Mouse (Mus musculus) frontal cortex, adult (tissue): ENCODE measurements around the gene Tbkbp1.

Experiments
- ATAC-seq: cut with Nextera tagmentation; 2 replicates; pipeline ENCODE4 v1.9.2; 2017; ENCODE audit warnings: mild to moderate bottlenecking, moderate library complexity, mixed read lengths; ENCODE audit not compliant: low TSS enrichment

The Tbkbp1 gene

DNA sequence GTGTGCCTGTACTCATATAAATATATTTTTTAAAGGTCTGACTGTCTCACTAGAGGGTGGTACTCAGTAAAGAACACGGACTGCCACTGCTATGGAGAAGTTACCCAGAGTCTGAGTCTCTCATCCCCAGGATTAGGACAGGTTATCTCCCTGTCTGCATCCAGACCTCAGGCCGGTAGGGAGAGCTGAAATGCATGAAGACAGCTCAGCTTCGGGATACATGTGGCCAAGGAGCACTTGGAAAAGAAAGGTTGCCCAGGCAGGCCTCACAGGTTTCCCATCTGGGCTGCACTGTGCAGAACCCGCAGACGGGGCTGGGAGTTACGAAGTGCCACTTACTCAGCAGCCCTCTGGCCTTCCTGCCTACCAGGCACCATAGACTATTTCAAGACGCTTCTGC, 5.7 kb upstream of the Tbkbp1 start:
- ATAC-seq = no peak

DNA sequence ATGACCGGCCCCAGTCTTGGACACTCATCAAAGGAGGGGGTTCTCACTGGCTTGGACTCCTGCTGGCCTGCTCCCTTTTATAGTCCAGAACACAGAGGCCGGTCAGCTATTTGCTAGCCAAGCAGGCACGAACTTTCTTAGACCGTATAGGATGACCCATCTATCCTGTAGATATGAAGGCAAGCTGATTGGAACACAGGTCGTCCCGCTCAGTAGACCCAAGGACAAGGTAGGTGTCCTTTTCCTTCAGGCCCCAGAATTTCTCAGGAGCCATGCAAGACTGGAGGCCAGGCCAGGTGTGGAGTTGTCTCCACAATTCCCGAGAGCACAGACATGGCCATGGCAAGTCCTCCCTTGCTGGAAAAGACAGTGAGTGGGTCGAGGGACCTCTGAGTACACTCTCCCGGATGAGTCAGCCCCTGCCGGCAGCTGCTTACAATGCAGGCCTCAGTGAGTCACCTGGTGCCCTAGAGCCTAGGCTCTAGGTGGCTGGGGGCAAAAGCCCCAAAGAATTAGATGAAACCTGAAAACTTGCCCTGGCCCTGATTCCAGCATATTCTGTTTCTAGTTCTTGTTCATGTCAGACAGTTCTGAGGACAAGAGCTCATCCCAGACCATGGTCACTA, 1.5 kb upstream of the Tbkbp1 start:
- no peak for ATAC-seq

DNA sequence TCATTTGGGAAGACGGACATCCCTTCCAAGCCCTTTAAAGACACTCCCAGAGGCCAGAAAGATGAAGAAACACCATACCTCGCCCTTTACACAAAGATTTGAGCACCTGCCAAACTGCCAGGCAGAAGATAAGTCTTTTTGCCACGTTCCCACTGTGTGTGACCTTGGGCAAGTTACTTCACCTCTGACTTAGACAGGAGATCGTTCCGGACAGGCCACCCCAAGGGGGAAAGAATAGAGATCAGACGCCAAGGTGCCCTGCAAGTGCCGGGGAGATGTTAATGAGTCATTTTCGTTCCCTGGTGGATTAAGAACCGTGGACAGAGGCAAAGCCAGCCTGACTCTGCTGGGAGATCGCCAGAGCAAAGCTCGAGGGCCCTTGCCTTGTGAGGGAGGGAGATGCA, 730 bp upstream of the Tbkbp1 start:
- ATAC-seq = no peak

DNA sequence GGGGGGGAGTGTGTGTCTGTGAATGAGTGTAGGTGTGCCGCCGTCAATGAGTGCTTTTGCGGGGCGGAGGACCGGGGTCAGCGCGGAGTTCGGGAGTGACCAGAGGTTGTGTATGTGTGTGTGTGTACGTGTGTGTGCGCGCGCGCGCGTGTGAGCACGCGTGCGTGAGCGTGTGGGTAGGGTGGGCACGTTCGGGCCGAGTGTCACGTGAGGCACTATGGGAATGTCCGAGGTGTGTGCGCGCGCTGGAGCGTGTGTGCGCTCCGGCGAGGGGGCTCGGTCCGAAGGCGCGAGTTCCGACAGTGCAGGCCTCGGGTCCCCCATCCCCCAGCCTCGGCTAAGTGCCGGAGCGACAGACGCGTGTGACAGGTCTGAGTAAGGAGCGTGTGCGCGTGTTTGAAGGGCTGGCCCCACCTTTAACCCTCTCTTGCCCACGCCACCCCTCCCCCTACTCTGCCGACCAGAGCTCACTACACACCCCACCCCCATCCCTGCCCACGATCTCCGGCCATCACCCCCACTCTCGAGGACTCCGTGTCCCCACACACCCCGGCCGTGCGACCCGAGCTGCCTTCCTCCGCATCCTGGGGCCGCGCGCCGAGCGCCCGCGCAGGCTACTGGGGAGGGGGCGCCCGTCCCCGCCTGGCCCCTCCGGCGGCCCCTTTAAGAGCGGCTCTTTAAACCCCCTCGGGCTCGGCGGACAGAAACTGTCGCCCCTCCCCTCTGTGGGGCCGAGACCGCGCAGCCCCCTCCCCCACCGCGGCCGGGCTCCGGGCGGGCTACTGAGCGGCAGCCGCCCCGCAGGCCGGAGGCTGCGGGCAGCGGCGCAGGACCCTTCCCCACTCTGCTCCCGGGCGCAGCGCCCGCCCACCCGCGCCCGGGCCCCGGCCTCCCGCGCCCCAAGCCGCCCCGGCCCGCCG, 624 bp downstream of the Tbkbp1 start:
- peak; percentile 25; the same call in 1 of the 2 replicates for ATAC-seq

DNA sequence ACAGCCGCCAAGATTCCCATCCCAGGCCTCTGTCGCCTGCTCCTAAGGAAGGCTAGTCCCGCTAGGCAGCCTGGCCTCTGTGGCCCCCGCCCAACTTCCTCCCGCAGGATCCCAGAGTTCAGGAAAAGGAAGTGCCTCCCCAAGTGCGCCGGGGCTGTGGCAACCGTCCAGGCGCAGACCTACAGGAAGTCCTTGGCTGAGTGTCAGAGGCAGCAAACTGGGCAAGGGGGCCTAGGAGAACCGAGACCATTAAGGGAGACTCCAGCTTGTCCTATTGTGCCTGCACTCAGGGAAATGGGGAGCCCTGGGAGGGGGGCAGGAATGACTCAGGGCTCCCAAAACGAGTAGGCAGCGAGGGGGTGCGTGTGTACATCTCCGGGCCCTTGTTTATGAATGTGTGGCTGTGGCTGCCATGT, 1.3 kb downstream of the Tbkbp1 start:
- peak; percentile 17; the same call in 1 of the 2 replicates for ATAC-seq

DNA sequence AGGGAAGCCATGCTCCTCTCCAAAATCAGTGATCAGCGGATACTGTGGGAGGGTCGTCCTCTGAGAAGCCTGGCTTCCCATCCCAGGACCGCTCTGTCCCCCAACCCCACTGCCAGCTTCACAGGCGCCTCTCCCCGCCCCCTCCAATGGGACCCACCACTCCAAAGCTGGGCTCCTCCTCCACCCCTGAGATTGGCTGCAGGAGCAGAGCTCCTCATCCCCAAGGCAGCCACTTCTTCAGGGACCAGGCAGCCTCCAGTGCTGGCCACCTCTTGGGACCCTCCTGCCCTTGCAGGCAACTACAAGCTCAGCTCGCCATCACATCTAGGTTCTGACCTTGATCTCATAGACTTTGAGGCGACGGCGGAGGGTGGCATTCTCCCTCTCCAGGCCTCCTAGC, 2.3 kb downstream of the Tbkbp1 start:
- ATAC-seq = no peak

DNA sequence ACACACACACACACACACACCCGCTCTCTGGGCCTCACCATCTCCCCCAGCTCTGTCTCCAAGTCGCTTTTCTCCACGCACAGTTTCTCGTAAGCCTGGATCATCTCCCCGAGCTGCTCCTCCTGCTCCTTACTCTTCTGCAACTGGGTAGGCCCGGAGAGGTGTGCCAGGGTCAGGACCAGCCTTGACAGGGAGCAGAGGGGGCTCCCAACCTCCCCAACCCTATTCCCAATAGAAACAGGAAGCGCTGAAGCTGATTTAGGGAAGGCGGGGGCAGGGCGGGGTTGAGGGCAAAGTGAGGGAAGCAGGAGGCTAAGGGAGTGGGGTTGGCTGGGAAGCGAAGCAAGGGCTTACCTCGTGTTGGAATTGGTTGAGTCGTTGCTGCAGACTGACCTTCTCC, 2.7 kb downstream of the Tbkbp1 start:
- ATAC-seq = no peak

DNA sequence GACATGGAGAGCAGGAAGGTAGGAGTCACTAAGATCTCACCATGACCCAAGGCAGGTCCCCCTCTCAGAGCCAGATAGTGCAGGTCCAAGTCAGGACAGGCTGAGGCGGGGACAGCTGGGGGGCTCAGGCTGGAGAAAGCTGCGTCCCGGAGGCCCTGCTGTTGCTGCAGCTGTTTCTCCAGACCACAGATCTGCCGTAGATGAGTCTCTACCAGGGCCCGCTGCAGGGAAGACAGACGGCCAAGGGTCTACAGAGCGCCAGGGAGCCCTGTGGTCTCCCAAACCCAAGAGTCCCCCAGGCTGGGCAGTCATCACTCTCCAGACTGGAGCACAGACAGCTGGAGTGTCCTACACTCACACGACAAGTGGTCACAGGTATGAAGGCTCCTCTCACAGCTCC, 4.0 kb downstream of the Tbkbp1 start:
- ATAC-seq = no peak

DNA sequence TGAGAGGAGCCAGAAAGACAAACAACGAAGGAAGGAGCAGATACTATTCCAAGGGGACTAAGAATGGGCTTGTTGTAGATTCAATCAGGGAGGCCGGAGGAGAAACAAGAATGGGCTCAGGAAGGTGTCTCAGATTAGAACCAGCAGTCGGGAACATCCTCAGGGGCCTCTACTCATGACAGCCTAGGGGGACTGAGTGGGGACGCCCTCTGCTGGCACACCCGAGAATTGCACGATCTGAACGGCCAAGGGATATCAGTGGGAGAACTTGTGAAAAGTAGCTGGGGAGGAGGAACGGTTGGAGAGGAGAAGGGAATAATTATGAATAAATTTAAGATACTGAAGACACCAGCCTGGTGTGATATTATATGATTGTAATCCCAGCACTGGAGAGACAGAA, 4.6 kb downstream of the Tbkbp1 start:
- ATAC-seq = peak; percentile 48; the same call in 1 of the 2 replicates

DNA sequence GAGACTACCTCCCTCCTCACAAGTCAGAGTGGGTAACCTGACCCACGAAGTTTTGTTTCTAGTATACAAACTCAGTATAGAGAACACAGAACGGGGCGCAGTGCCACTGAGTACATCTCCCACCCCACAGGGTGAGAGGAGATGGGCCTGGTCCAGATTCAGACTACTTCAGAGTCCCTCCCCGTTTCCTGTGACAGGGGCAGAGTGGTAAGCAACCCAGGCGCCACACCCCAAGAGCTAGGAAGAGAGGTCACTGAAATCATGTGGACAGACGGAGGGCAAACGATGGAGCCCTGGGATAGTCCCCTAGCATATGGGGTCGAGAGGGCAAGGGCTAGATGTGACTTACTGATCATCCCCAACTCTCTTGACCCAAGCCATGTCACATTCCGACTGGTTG, 5.3 kb downstream of the Tbkbp1 start:
- no peak for ATAC-seq

DNA sequence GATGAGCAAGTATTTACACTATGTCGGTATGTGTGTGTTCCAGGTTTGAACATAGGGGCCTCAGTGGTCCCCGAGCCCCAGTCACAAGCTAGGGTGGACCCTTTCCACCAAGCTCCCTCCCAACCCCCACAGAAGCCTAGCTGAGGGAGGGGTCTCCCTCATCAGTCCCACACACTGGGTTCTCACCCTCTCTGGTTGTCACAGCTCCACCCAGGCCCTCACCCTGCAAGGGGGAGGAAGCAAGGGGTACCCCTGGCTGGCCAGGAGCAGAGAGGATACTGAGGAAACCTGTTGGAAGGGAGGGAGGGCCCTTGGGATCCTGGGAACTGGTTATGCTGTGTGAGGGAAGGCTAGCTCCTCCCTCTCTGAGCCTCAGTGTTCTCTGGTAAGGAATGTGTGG, 6.0 kb downstream of the Tbkbp1 start:
- ATAC-seq = no peak

DNA sequence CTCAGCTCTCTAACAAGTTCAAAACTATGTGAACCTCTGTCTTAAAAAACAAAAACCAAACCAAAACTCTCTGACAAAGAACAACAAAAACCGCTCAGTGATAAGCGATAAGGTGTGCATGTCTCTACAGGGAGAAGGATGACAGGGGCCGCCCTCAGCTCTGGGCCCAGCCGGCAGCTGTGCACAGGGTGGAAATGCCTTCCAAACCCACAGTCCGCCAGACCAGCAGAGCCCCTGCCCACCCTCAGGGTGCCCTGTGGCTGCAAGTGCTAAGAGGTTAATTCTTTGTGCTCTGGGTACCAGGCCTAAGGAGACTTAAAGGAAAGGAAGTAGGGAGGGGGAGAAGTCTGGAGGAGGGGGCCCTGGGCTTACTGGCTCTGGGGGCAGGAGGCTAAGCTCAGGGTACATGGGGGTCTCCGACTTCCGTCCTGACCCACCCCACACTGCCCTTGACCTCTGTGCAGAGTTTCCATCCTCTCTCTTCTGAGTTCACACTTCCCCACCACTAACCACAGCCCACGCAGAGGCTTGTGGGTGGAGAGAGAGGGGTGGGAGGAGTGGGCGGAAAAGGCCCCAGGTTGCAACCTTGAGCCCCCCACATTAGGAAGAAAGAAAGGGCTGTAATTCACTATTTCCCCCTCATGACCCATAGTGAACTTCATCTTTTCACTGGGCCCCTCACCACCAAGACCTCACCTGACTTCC, 7.9 kb downstream of the Tbkbp1 start:
- no peak for ATAC-seq

DNA sequence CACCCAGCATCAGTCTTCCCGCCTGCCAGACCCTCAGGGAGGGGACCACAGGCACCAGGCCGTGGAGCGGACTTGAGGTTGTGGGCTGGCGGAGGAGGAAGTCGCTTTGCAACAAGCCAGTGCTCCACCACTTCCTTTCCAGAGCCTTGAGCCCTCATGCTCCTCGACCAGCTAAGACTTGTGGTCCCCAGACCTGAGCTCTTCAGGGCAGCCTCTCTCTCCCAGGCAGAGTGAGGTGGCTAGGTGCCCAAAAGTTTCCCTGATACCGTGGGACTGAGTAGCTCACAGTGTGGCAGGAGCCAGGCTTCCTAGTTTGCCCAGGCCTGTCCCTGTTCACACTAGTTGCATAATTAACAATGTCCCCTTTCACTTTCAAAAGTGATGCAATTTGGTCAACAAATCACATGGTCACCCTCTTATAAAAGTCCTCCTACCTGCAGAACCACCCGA, 9.1 kb downstream of the Tbkbp1 start:
- ATAC-seq = no peak

DNA sequence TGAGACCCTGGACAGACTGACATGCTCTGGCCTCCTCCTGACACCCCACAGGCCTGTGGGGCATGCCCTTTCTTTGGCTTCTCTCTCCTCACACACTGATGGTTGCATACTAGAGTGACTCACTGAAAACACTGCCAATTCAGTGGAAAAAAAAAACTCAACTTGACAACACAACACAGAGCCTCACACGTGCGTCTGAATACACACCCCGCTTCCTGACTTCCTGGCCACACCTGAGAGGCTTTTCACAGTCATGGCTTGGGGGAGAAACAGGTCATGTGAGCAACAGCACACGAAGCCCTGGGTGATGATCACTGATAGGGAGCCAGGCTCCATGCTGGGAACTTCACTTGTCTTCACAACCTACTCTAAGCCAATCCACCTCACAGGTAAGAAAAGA, 10.5 kb downstream of the Tbkbp1 start:
- no peak for ATAC-seq

DNA sequence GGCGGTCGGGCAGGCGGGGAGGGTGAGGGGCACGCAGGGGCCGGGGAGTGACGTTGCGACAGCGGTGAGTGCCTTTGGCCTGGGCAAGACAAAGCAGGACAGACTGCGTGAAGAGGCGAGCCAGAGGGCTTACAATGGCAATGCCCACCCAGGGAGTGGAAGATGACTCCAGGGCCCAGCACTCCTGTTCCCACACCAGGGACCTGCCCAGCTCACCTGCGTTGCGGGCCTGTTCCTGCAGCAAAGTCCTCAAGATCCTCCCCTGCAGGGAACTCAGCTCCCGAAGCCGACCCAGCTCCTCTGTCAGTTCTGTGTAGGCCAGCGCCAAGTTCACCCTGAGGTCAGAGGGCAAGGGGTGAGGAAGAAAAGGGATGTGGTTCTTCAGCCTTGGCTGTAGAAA, 12.0 kb downstream of the Tbkbp1 start:
- ATAC-seq = no peak

DNA sequence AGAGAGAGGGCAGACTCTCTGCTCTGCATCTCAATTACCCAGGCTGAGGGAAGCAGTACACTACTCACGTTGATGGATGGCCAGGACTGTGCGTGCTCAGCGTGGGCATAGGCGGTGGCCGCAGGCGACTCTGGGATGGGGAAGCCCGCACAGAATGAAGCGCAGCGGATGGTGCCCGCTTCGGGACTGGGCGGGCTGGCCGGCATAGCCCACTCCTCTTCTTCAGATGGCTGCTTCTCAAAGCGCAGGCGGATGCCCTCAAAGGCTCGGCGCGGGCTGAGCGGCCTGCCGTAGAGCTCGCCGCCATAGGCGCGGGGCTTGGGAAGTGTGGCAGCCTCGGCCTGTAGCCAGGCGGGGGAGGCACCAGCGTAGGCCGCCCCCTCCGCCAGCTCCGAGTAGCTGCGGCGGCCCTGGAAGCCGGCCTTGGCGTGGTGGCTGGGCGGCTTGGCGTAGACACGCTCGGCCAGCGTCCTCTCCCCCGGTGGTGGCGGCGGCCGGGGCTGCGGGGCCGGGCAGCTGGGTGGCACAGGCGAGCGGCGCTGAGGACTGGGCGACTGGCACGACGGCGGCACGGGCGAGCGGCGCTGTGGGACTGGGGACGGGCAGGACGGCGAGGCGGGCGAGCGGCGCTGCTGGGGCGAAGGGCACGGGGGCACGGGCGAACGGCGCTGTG, 12.6 kb downstream of the Tbkbp1 start:
- ATAC-seq = peak; percentile 51

DNA sequence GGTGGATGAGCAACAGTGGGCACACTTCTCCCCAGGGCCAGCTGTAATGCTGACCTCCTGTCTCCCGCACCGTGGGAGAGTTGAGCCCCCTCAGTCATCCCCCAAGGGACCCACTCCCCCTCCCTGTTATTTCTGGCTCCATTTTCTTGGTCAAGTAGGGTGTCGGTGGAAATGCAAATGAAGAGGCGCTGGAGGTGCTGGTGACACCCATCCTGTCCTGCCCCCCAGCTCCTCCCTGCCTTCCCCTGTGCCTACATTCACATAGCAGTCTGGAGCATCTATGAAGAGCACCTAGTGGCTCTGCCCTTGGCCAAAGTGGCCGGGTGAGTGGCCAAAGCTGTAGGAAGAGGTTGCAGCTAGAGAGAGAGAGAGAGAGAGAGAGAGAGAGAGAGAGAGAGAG, 18.0 kb downstream of the Tbkbp1 start:
- ATAC-seq = no peak

DNA sequence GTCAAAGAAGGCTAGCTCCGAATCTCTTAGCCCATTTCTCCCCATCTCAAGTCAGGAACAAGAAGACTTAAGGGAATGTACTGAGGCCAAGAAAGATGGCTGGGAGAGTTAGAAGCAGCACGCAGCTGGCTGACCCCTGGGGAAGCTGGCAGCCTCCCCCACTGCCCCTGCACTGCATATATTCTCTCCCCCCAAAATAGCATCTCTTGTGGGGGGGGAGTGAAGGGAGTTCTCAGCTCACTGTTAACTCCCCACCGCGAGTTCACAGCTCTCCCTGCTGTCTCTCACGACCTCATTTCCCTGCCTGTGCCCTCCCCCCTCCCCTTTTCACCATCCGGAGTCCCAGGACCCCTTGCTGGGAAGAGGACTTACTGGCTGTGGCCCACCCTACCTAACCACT, 19.1 kb downstream of the Tbkbp1 start:
- ATAC-seq = no peak

DNA sequence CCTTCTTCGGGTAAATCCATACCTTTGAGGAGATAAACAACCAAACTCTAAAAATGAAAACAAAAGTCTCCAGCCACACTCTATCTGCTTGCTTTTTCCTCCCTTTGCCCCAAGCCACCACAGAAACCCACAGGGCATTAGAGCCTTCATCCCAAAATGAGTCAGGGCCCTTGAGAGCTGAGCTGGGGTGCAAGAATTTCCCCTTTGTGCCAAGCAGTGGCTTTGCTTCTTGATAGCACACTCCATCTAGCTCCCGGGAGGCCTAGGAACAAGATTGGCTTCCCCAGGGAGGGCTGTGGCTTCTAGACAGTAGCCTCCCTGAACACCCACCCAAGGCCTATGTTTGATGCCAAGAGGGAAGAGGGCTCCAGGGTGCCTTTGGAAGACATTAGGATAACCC, 19.6 kb downstream of the Tbkbp1 start:
- ATAC-seq = no peak

DNA sequence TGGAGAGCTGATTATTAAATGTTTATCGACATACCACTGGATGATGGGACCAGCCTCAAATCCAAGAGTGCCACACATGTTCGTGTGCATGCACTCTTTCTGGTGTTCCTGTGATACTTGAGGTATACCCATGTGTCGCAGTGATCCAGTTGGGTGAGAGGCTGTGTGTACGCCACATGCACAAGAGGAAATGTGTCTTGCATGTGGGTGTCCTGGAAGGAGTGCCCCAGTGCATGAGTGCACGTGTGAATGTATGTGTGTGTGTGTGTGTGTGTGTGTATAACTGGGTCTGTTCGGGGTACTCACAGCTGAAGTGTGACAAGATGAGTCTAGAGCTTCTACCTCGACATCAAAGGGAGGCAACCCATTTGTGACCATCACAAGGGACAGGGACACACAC, 21.0 kb downstream of the Tbkbp1 start:
- no peak for ATAC-seq

DNA sequence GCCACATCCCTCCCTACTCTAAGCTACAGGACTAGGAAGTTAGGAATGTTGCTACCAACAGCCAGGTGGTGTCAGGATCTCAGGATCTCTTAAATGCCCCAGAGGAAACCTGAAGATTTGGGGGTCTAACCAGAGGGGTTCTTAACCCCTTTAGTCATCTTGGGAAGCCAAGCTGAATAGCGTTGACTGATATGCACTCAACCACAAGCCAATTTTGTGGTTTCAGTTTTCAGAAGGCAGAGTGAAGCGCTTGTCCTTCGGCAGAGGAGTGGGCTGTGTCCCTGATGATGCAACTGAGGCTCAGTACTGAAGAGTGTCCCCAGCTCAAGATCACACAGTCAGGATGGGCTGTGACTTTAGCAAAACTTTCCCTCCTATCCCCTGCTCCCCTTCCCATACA, 22.3 kb downstream of the Tbkbp1 start:
- ATAC-seq = no peak
